Mouse (Mus musculus): ENCODE data around the gene Cradd. TPM values are rescaled to one million over a fixed set of nuclear protein-coding genes. Genes with fewer than 3 reads are reported as not detected.
A peak's percentile ranks its signal among the peaks of the same experiment; 100 is the strongest.

The Cradd gene
- polyA plus RNA-seq, 2 experiments from 2014 or later, result 31.3 to 34.4 TPM

DNA sequence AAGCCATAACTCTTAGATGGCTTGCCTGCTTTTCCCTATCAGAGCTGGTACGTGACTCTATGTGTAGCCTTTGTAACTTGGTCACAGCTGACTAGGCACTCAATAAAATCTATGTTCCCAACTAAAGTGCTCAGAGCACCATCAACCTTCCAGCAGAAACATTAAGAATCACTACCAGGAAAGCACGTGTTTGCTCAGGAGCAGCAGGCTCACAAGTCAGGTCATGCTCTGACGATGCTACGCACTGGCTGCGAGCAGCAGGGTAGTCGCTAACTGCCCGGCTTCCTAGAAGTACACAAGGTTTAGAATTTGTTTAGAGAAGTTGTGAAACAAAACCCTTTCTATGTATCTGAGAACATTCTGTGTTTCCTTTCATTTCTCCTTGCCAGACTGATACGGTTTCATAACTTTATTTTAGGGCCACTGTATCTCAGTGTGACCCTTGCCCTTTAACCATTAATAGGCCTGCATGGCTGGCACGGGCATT is 171.4 kb downstream of the Cradd start:
- ATAC-seq, result no peak

DNA sequence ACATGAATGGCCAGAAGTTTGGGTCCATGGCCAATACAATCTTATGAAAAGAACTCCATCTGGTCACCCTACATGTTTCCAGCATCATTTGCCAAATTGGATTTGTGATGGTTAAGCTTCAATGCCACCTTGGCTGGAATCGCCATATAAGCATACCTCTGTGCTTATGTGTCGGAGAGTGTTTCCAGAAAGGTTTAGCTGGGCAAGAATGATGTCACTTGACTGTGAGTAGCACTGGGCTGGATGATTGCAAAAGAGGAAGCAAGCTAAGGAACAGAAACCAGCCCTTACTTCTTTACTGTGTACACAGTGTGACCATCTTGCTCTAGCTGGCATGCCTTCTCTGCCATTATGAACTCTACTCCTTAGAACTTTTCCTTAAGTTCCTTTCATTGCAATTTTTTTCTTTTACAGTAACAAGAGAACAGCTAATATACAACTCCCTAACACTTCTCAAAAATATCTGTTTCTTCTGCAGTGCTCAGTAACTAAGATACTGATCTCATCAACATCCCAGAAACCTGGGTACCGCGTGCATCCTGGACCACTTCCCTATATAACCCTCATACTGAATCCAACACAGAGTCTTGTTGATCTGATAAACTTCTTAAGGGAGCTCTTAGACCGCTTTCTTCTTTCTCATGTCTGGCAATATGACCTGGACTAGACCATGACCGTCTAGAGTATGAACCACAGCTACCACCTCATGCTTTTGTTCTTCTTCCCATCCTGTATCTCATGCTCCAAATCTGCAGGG is 172.7 kb downstream of the Cradd start:
- ATAC-seq, result no peak

DNA sequence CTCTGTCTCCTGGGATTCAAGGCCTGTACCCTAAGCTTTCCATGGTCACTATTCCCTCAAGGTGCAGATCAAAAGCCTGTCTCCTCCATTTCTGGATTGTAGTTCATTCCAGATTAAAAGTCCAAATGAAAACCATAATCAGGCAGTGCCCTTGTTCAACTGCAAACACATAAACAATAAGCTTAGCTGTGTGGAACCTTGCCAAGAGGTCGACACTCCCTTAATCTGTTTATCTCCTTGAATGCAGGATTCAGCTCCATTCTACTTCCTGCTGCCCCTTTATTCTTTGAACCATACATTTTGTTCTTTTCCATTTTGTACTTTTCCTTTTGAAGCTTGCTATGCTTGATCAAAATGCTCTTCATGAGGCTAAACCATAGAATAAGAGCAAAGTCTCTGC is 174.3 kb downstream of the Cradd start:
- ATAC-seq, result no peak

DNA sequence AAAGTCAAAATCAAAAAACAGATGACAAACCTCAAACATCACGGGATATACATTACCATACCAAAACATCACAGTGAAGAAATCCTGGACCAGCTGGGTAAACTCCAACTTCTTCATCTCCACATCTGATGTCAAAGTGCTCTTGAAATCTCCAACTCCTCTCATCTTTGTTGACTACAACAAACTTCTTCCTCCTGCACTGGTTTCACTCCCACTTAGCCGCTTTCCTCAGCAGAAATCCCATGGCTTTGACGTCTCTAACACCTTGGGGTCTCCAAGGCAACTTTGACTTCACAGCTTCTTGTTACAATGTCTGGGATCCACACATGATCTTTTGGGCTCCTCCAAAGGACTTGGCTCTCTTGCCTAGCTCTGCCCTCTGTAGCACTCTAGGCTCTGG is 175.3 kb downstream of the Cradd start:
- ATAC-seq, result no peak

DNA sequence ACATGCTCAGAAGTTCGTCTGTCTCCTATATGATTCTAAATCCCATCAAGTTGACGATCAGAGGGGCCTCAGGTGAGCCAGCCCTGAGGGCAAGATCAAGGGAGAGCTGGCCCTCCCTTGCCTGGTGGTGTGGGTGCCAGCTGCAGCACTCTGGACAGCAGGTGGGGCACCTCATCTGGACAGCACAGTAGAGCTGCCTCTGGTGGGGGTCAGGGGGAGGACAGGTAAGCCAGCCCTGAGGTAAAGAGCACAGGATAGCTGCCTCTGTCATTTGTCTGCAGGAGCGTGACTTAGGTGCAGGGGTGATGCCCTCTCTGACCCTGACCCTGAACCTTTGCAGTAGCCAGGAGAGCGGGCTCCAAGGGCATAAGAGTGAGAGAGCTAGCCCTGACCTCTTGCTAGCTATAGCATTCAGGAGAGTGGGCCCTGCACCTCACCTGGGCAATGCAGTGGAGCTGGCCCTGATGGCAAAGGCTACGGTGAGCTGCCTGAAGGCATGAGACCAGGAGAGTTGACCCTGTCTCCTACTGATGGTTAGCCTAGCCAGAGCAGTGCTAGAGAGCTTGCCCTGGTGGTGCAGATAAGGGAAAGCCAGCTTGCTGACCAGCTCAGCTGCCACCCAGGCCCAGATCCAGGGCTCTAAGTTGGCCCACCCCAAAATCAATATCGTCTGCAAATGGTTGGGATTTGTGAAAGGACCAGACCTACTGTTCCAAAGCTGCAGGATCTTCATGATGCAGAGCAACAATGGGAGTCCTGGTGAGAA is 176.6 kb downstream of the Cradd start:
- ATAC-seq, result no peak

DNA sequence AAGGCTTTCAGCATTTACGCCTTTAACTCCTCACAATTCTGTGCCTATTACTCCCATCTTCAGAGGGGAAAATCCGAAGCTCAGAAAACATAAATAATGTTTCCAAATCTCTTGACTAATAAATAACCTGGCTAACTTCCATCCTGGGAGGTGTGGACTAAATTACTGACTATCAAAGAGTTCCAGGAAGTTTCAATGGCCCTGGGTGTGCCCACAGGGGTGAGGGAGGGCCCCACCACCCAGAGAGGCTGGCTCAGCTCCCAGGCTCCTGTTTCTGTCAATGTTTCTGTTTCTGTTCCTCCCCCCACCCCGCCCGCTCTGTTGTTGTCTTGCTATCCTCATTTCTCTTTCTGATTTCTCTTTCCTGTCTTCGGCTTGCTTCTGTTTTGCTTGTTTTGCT is 177.4 kb downstream of the Cradd start:
- ATAC-seq, result peak; percentile 83

DNA sequence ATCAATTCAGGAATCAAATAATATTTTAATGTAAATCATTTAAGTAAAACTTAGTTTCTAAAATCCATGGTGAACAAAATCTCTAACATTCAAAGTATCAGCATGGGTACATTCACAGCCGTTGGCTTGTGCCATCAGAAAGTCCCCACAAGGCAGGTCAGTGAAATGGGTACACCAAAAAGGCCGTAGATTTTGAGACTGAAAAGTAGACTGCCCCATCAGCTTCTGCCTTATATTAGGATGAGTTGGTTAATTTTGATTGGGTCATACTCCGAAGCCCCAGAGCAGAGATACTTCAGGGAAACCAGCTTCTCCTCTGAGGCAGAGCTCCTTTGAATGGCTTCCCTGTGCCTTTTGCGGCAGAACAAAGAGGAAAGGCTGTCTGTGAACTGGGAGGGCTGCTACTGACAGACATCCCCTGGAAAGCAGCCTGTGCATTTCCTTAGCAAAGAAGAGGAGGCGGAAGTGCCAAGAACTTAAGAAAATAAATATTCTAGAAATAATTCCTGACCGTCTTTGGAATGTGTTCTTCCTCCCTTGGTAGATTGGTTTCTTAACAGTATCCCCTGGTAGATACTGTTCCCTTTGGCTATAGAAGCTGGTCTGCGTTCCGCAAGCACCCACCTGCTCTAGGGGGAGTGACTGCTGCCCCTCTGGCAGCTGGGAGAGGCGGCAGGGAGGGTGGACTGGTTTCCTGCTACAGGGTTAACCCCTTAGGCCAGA is 178.6 kb downstream of the Cradd start:
- no peak for ATAC-seq

DNA sequence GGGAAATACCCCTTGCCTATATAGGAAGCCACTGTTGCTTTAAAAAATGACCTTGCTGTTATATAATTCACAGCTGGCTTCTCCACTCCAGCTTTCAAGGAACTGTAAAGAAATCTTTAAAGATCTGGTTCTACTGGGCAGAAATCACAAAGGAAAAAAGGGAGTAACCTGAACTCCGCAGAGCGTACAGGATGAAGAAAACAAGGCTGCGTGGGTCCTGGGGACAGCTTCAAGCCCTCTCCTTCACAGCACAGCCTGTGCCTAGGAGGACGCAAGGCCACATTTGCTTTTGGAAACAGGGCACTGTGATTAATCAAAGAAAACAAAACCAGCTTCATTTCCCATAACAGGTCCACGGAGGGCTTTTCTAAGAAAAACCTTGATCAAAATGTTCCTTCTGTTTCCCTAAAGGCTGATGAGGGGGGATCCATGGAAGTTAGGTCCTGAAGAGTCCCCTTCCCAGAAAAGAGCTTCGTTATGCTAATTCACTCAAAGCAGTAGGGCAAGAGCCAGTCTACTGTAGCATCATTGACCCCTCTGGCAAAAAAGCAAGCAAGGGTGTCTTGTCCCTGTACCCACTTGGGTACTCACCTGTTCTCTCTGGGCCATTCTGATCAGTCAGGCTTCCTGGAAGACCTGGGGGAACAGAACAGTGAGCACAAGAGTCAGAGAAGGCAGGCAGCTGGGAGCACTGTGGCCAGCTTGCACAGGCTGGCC is 179.4 kb downstream of the Cradd start:
- ATAC-seq, result no peak

DNA sequence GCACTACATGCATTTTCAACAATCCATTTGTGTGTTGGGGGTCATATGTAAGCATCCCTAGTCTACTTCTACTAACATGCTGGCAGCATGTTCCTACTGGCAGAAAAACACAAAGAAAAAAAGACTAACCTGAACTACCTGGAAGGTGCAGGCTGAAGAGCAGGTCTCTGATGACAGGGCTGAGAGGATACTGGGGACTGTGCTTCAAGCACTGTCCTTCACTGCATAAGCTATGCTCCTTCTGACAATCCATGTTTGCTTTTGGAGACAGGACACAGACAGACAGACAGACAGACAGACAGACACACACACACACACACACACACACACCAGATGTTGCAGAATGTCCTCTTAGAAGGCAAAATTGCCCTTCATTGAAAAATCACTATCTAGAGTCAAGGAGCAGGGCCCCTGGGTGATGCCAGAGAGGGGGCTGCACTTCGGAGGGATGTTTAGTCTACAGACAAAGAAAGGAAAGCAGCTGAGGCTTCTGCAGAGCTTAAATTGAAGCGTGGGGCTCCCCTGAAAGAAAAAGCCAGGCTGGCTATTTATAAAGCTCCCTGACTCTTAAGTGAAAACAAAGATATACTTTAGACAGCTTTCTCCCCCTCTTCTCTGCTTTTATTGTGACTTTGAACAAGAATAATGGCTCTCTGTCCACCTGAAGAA is 180.4 kb downstream of the Cradd start:
- no peak for ATAC-seq

DNA sequence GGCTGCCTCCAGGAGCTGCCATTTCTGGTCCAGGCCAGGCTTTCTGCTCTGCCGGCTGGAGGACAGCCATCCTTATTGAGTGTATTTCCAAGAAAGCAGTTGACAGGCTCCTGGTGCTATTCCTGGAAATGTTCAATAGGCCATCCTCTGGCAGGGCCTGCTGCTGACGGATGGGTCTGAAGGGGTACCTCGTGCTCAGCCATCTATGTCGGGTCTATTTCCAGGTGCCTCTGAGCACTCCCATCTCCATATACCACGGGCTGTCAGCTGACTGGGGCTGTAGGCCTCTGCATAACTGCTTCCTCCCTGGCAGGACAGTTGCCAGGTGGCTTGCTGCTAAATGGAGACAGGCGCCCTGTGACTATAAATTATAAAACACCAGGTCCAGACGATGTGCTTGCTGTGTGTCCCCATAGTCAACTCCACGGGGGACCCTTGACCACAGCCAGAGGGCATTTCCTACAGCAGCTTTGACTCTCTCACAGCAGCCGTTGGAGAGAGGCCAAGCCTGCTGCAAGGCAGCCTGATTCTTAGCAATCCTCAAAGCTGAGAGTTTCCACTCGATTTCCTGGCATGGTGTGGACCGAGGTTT is 181.0 kb downstream of the Cradd start:
- peak; percentile 20 for ATAC-seq

DNA sequence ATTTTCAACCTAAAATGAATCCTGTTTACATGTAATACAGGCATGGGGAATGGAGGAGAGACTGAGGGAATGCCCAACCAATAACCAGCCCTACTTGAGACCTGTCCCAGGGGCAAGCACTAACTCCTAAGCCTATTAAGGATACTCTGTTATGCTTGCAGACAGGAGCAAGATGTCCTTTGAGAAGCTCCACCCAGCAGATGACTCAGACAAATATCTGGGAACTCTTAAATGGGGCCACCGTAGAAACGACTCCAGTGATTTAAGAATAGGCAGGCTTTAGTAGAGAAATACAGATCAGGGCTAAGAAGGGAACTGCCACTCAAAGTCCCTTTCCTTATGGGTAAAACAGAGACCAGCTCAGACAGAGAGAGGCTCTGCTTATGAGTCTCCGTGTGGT is 182.9 kb downstream of the Cradd start:
- ATAC-seq, result no peak

DNA sequence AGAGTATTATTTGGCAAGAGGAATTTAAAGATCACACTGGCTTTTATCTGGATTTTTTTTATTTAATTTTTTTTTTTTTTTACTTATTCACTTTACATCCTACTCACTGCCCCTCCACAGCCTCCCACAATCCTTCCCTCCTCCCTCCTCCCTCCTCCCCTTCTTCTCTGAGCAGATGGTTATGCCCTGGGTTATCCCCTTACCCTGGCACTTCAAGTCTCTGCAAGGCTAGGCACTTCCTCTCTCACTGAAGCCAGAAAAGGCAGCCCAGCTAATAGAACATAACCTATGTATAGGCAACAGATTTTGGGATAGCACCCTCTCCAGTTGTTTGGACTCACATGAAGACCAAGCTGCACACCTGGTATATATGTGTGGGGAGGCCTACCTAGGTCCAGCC is 183.7 kb downstream of the Cradd start:
- no peak for ATAC-seq

DNA sequence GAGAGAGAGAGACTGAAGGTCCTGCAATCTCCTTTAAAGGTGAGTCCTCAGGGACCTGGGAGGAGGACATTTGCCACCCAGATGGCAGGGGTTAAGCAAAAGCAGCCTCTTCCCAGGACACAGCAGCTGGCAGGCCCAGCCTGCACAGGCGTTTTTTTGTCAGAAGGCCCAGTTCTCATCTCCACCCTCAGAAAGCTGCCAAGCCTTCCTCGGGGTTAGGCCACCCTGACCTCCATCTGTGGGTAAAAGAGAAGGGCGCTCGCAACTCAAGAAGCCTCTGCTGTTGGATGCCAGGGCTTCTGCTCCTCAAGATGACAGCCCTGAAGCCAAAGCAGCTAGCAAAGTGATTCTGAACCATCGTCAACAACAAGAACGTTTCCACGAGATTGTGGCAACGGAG is 184.3 kb downstream of the Cradd start:
- ATAC-seq, result no peak

DNA sequence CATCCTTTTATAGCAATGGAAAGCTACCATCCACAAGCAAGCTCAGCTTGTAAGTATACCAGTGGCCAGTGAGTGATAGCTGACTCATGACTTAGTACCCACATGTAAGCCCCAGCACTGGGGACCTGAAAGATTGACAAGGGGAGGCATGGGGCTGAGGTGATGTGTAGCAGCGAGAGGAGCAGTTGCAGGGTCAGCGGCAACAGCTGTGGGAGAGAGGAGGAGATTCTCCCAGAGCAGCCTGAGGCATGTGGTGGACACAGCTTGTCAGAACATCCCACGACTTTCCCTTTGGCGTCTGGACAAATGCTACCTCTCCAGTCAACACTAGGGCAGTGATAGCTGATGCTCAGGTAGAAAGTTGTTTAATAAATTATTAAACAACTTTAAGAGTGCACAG is 190.9 kb downstream of the Cradd start:
- ATAC-seq, result no peak

Other genes with a start within 250 kb of the Cradd start
- 10 to 100 TPM; 76.0 to 81.6 TPM for gene Socs2, start 93.0 kb upstream of the Cradd start, polyA plus RNA-seq (2017; shearing (Covaris generic))
- gene Mrpl42, start 177.8 kb upstream of the Cradd start, polyA plus RNA-seq (2017; shearing (Covaris generic)), result 100 to 1,000 TPM; 188 to 213 TPM
- gene Ube2n, start 191.0 kb upstream of the Cradd start, polyA plus RNA-seq (2017; shearing (Covaris generic)), result 100 to 1,000 TPM; 349 to 397 TPM
- 10 to 100 TPM; 11.3 to 14.8 TPM for gene Nudt4, start 240.0 kb upstream of the Cradd start, polyA plus RNA-seq (2017; shearing (Covaris generic))